Mouse (Mus musculus): Measurements from ENCODE around the gene Lsp1. TPM values are rescaled to one million over a fixed set of nuclear protein-coding genes. Genes with fewer than 3 reads are reported as not detected.
A peak's percentile ranks its signal among the peaks of the same experiment; 100 is the strongest.

Gene Lsp1
- polyA plus RNA-seq, 1 experiment from 2014 or later, result 18.4 TPM

DNA sequence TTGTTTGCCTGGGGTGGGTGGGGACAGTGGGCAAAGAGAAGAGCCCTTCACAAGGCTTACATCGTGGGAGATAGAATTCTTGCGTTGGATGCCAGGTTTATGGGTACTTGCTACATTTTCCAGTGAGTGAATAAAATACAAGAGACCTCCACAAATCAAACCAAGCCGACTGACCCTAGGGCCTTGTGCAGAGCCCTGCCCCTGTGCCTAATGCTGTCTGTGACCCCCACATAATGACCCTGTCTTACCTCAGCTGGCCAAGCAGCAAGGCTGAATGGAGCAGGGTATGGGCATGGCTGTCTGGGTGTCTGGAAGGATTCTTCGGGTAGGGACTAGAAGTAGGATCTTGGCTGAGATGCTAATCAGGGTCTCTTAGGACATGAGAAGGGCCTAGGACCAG, 14.3 kb upstream of the Lsp1 start:
- Histone ChIP-seq H3K27me3 (replicated peaks) (no peaks in the 10 kb centered on the region), H3K4me2 (replicated peaks) (no peak overlapping the region), H3K36me3 (no peaks in the 10 kb centered on the region), H3K27ac (no peak overlapping the region), H3K9me3 (no peaks in the 10 kb centered on the region), H3K4me3 (no peak overlapping the region), H3K4me1 (no peaks in the 10 kb centered on the region), H3K9ac (no peak overlapping the region)
- whole genome bisulfite sequencing, result 89% methylated on average over 4 of the region's 4 CpGs
- ATAC-seq (ENCODE audit: low FRiP score, low read depth), result no peak

DNA sequence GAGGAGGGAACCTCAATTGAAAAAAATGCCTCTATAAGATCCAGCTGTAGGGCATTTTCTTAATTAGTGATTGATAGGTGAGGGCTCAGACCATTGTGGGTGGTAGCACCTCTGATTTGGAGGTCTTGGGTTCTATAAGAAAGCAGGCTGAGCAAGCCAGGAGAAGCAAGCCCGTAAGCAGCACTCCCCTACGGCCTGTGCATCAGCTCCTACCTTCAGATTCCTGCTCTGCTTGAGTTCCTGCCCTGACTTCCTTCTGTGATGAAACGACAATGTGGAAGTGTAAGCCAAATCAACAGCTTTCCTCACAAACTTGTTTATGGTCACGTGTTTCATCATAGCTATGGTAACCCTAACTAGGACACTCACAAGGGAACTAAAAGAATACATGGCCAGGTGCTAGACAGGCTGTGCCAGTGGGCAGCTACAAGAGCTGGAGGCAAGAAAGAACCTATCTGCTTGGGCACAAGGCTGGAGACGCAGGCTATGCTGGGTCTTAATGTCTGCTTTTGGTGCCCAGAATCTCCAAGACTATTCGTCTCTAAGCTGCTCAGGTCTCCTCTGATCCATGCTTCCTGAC, 11.5 kb upstream of the Lsp1 start:
- Histone ChIP-seq H3K27ac (no peak overlapping the region), H3K4me3 (no peak overlapping the region), H3K27me3 (replicated peaks) (no peaks in the 10 kb centered on the region), H3K9me3 (no peaks in the 10 kb centered on the region), H3K4me2 (replicated peaks) (no peak overlapping the region), H3K36me3 (no peaks in the 10 kb centered on the region), H3K4me1 (no peaks in the 10 kb centered on the region), H3K9ac (no peak overlapping the region)
- 82% methylated on average over 6 of the region's 6 CpGs for WGBS
- ATAC-seq (ENCODE audit: low FRiP score, low read depth), result no peak

DNA sequence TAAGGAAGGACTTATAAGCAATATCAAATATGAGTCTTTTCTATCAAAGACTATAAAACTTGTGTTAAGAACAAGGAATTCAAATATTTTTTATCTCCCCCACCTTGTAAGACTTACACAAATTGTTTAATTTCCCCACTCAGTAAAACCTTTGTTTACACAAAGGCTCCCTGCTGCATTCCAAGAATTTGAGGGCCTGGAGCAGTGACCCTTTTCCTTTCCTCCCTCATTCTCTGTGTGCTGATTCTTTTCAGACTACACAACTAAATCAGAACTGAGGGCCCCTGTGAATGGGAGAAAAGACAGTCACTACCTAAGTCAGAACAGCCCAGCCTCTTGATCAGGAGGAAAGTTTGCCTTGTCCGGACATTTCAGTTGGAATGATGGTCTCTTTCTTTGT, 5.9 kb upstream of the Lsp1 start:
- no peak for ATAC-seq (ENCODE audit: low FRiP score, low read depth)
- Histone ChIP-seq H3K9me3 (no peaks in the 10 kb centered on the region), H3K36me3 (no peaks in the 10 kb centered on the region), H3K4me1 (0 out of 2 replicates have a peak, but pooled peaks cover 12% of the 10 kb centered on the region), H3K27me3 (replicated peaks) (no peaks in the 10 kb centered on the region), H3K27ac (no peak overlapping the region), H3K4me3 (no peak overlapping the region), H3K4me2 (replicated peaks) (no peak overlapping the region), H3K9ac (no peak overlapping the region)
- 25% methylated on average over 1 of the region's 1 CpGs for WGBS

DNA sequence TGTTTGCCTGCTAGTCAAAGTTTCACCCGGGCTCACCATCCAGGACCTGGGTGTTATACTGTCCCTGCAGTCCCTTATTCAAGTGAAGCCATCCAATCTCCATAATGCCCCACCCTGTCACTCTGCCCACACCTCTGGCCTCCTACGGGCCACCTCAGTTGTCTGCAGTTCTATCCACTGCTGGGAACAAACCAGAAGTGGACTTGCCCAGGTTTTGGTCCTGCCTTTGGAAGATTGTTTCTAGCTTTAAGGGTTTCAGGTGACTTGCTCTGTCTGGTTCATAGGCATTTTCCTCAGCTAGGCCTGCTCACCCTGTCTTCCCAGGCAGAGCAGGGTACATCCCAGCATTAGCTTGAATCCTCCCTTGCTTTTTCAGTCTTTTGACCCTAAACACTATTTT, 5.4 kb upstream of the Lsp1 start:
- no peak overlapping the region for H3K27ac ChIP-seq
- H3K36me3 ChIP-seq, result no peaks in the 10 kb centered on the region
- H3K4me3 ChIP-seq, result no peak overlapping the region
- no peak overlapping the region for H3K4me2 ChIP-seq (replicated peaks)
- H3K27me3 ChIP-seq (replicated peaks), result no peaks in the 10 kb centered on the region
- no peak overlapping the region for H3K9ac ChIP-seq
- ATAC-seq (ENCODE audit: low FRiP score, low read depth), result no peak
- 0 out of 2 replicates have a peak, but pooled peaks cover 12% of the 10 kb centered on the region for H3K4me1 ChIP-seq
- no peaks in the 10 kb centered on the region for H3K9me3 ChIP-seq
- WGBS, result 54% methylated on average over 2 of the region's 2 CpGs

DNA sequence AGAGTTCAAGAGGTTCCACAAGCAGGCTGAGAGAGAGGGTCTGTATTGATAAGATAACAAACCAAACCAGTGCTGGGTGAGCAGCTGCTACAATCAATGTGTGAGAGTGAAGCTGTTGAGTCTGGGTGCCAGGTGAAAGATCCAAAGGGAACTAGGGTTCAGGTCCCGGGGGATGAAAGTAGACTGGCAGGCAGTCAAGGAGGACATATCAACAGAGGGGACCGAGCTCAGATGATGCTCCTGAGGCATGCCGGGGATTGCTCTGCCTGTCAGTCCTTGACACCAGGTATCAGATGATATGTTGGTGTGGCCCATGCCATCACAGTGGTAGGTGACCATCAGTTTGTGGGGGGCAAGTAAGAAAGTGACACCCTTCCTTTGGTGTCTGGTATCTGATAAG, 3.8 kb upstream of the Lsp1 start:
- no peaks in the 10 kb centered on the region for H3K9me3 ChIP-seq
- ATAC-seq (ENCODE audit: low FRiP score, low read depth), result no peak
- no peak overlapping the region for H3K4me2 ChIP-seq (replicated peaks)
- H3K4me3 ChIP-seq, result no peak overlapping the region
- 86% methylated on average over 3 of the region's 3 CpGs for WGBS
- H3K27me3 ChIP-seq (replicated peaks), result no peaks in the 10 kb centered on the region
- H3K36me3 ChIP-seq, result no peaks in the 10 kb centered on the region
- 0 out of 2 replicates have a peak, but pooled peaks cover 12% of the 10 kb centered on the region for H3K4me1 ChIP-seq
- no peak overlapping the region for H3K27ac ChIP-seq
- H3K9ac ChIP-seq, result no peak overlapping the region

DNA sequence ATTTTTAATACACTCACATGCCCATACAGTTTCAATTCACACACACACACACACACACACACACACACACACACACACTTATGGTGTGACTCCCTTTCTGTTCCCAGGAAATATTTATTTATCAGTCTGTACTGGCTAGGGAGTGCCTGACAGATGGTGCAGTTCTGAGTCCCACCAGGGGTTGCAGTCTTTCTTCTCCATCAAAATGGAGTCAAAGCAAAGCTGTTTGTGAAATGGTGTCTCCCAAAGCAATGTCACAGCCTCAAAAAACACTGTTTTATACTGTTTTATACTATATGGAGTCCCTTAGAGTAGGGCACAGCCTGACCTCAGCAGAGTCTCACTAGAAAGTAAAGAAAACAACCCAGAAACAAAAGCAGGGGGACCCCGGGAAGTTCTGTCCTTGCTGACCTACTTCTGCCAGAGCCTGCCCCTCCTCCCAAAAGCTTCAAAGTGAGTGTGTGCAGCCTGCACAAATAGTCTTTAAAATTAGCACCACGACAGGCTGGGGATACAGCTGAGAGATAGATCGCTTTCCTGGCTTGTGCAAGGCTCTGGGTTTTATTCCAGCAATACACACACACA, 3.3 kb upstream of the Lsp1 start:
- no peaks in the 10 kb centered on the region for H3K9me3 ChIP-seq
- H3K4me2 ChIP-seq (replicated peaks), result no peak overlapping the region
- 32% methylated on average over 3 of the region's 3 CpGs for WGBS
- H3K27ac ChIP-seq, result no peak overlapping the region
- 0 out of 2 replicates have a peak, but pooled peaks have one; percentile 44 for ATAC-seq (ENCODE audit: low FRiP score, low read depth)
- H3K36me3 ChIP-seq, result no peaks in the 10 kb centered on the region
- 0 out of 2 replicates have a peak, but pooled peaks cover 12% of the 10 kb centered on the region for H3K4me1 ChIP-seq
- no peak overlapping the region for H3K9ac ChIP-seq
- H3K27me3 ChIP-seq (replicated peaks), result no peaks in the 10 kb centered on the region
- H3K4me3 ChIP-seq, result no peak overlapping the region

DNA sequence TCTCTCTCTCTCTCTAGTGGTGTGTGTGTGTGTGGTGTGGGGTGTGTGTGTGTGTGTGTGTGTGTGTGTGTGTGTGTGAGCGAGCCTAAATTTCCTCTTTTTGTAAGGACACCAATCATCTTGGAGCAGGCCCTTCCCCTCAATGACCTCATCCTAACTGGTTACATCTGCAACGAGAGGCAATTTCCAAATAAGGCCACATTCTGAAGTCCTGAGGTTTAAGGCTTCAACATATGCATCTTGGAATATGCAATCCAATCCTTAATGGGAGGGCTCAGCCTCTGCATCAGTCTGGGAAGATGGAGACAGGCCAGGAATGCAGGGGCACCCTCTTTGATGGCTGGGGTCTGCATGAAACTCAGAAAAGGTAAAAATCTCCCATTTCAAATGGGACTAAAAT, 2.6 kb upstream of the Lsp1 start:
- WGBS, result 48% methylated on average over 2 of the region's 2 CpGs
- ATAC-seq (ENCODE audit: low FRiP score, low read depth), result no peak
- no peak overlapping the region for H3K9ac ChIP-seq
- H3K4me1 ChIP-seq, result 0 out of 2 replicates have a peak, but pooled peaks cover 12% of the 10 kb centered on the region
- no peak overlapping the region for H3K4me3 ChIP-seq
- no peaks in the 10 kb centered on the region for H3K27me3 ChIP-seq (replicated peaks)
- H3K27ac ChIP-seq, result no peak overlapping the region
- no peak overlapping the region for H3K4me2 ChIP-seq (replicated peaks)
- no peaks in the 10 kb centered on the region for H3K9me3 ChIP-seq
- no peaks in the 10 kb centered on the region for H3K36me3 ChIP-seq

DNA sequence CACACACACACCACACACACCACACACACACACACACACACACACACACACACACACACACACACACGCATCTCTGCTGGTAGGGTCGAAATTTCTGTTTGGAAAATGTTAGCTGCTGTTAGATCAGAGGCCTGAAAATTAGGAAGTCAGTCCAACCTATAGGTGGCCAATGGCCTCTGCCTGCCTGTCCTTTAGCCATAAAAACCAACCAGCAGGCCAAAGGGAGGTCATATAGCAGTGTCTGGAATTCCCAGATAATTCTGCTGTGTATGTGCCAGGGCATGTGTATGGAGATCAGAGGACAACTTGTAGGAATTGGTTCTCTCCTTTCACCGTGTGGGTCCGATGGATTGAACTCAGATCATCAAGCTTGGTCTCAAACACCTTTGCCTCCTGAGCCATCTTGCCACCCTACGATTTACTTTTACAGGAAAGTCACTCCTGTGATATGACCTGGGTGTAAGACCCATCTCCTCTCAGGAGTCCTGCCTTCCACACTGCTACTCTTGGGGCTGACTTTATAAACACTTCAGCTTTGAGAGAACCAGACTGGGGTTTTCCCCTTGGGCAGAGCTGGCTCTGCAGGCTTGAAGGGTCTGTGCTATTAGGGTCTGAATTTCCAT, 1.8 kb upstream of the Lsp1 start:
- H3K9me3 ChIP-seq, result no peaks in the 10 kb centered on the region
- no peak overlapping the region for H3K4me2 ChIP-seq (replicated peaks)
- no peak for ATAC-seq (ENCODE audit: low FRiP score, low read depth)
- 0 out of 2 replicates have a peak, but pooled peaks cover 12% of the 10 kb centered on the region for H3K4me1 ChIP-seq
- H3K27ac ChIP-seq, result no peak overlapping the region
- WGBS, result 89% methylated on average over 5 of the region's 5 CpGs
- no peaks in the 10 kb centered on the region for H3K36me3 ChIP-seq
- H3K9ac ChIP-seq, result no peak overlapping the region
- no peak overlapping the region for H3K4me3 ChIP-seq
- H3K27me3 ChIP-seq (replicated peaks), result no peaks in the 10 kb centered on the region

GRCm38 (mm10) chr7:142459299-142459691, 1.3 kb upstream of the Lsp1 start:
- H3K9ac ChIP-seq, result no peak overlapping the region

GRCm38 (mm10) chr7:142461446-142461845, 837 bp downstream of the Lsp1 start:
- no peak for ATAC-seq (ENCODE audit: low FRiP score, low read depth)
- Histone ChIP-seq H3K36me3 (no peaks in the 10 kb centered on the region), H3K9me3 (no peaks in the 10 kb centered on the region), H3K27ac (no peak overlapping the region), H3K9ac (no peak overlapping the region), H3K4me3 (no peak overlapping the region), H3K27me3 (replicated peaks) (no peaks in the 10 kb centered on the region), H3K4me2 (replicated peaks) (no peak overlapping the region), H3K4me1 (0 out of 2 replicates have a peak, but pooled peaks cover 8% of the 10 kb centered on the region)
- WGBS, result 94% methylated on average over 2 of the region's 2 CpGs

More at GRCm38 (mm10) chr7:142459299-142459691, 1.3 kb upstream of the Lsp1 start:
- Histone ChIP-seq H3K9me3 (no peaks in the 10 kb centered on the region), H3K36me3 (no peaks in the 10 kb centered on the region), H3K27ac (no peak overlapping the region), H3K4me3 (no peak overlapping the region), H3K4me1 (0 out of 2 replicates have a peak, but pooled peaks cover 12% of the 10 kb centered on the region), H3K27me3 (replicated peaks) (no peaks in the 10 kb centered on the region), H3K4me2 (replicated peaks) (no peak overlapping the region)
- no peak for ATAC-seq (ENCODE audit: low FRiP score, low read depth)
- 89% methylated on average over 2 of the region's 2 CpGs for WGBS

- no peak for ATAC-seq (ENCODE audit: low FRiP score, low read depth)
- Histone ChIP-seq H3K9me3 (no peaks in the 10 kb centered on the region), H3K27me3 (replicated peaks) (no peaks in the 10 kb centered on the region), H3K27ac (no peak overlapping the region), H3K4me2 (replicated peaks) (no peak overlapping the region), H3K36me3 (no peaks in the 10 kb centered on the region), H3K9ac (no peak overlapping the region), H3K4me1 (0 out of 2 replicates have a peak, but pooled peaks cover 1% of the 10 kb centered on the region), H3K4me3 (no peak overlapping the region)
- WGBS, result 86% methylated on average over 6 of the region's 6 CpGs
Observed at GRCm38 (mm10) chr7:142462190-142462589, 1.6 kb downstream of the Lsp1 start.

GRCm38 (mm10) chr7:142462594-142463078, 2.0 kb downstream of the Lsp1 start:
- Histone ChIP-seq H3K4me3 (no peak overlapping the region), H3K9ac (no peak overlapping the region), H3K27ac (no peak overlapping the region), H3K4me2 (replicated peaks) (no peak overlapping the region), H3K4me1 (no peaks in the 10 kb centered on the region), H3K9me3 (no peaks in the 10 kb centered on the region), H3K27me3 (replicated peaks) (no peaks in the 10 kb centered on the region), H3K36me3 (no peaks in the 10 kb centered on the region)
- no peak for ATAC-seq (ENCODE audit: low FRiP score, low read depth)
- WGBS, result 75% methylated on average over 4 of the region's 4 CpGs

Data from neural tube, embryonic 12.5 days (tissue).